Mouse (Mus musculus): Measurements from ENCODE around the gene Slc50a1. TPM values are rescaled to one million over a fixed set of nuclear protein-coding genes. Genes with fewer than 3 reads are reported as not detected.

The Slc50a1 gene
- polyA plus RNA-seq, 1 experiment: 48.7 TPM

DNA sequence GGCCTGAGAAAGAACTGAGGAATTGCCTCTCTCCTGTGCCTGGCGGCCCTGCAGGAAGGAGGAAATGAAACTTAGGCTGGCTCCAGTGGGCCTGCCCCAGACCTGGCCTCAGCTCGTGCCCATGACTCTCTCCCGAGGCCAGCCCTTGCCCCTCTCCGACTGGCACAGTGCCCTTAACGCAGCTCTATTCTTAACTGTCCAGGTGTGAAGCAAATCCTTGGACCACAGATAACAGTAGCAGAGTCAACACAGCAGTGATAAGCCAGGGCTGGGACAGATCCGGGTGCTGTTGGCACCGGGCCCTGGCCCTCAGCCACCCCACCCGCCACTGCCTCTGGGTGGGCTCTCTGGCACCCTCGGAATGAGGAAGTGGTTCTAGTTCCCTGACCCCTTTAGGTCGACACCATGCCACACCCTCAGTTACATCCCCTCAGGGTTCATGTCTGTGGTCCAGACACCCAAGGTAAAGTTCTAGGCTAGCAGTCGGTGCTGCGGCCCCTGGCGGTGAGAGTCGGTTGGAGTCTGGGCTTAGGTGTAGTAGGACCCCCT, 36.7 kb downstream of the Slc50a1 start:
- H3K79me2 ChIP-seq (ENCODE audit: control insufficient read depth, insufficient read depth): no peaks in the 10 kb centered on the region
- no peak overlapping the region for H3K4me3 ChIP-seq
- no peaks in the 10 kb centered on the region for H3K27me3 ChIP-seq (ENCODE audit: control insufficient read depth, insufficient read depth, insufficient read length)
- TF ChIP-seq MYOD1 (IDR thresholded peaks at IDR 0.05; ENCODE audit: control insufficient read depth in 1 of 3, insufficient read length in 2 of 3, low read depth in 2 of 3): no peak
- no peak for TF ChIP-seq MAX (IDR thresholded peaks at IDR 0.05; ENCODE audit: low read depth)
- no peak for TF ChIP-seq TCF12 (IDR thresholded peaks at IDR 0.05; ENCODE audit: insufficient read depth, poor library complexity, severe bottlenecking)
- TF ChIP-seq E2F4 (IDR thresholded peaks at IDR 0.05; ENCODE audit: insufficient read depth): no peak
- no peak for TF ChIP-seq SRF (IDR thresholded peaks at IDR 0.05; ENCODE audit: control insufficient read depth, insufficient read length, low read depth)
- no peak for TF ChIP-seq MYOG (IDR thresholded peaks at IDR 0.05; ENCODE audit: control insufficient read depth in 1 of 3, insufficient read depth in 1 of 3, insufficient read length in 2 of 3, low read depth in 2 of 3)
- no peak for TF ChIP-seq REST (IDR thresholded peaks at IDR 0.05; ENCODE audit: insufficient read depth, insufficient read length)
- no peak for TF ChIP-seq CEBPB (IDR thresholded peaks at IDR 0.05; ENCODE audit: insufficient read depth, poor library complexity, severe bottlenecking)
- no peak for TF ChIP-seq POLR2AphosphoS2 (IDR thresholded peaks at IDR 0.05; ENCODE audit: insufficient read length, low read depth)
- TF ChIP-seq USF1 (IDR thresholded peaks at IDR 0.05; ENCODE audit: low read depth): no peak
- no peaks in the 10 kb centered on the region for H3K36me3 ChIP-seq (ENCODE audit: control insufficient read depth, insufficient read depth)
- no peak overlapping the region for H3K4me2 ChIP-seq (ENCODE audit: low read depth)
- H3ac ChIP-seq (ENCODE audit: control insufficient read depth, insufficient read length): no peak overlapping the region

DNA sequence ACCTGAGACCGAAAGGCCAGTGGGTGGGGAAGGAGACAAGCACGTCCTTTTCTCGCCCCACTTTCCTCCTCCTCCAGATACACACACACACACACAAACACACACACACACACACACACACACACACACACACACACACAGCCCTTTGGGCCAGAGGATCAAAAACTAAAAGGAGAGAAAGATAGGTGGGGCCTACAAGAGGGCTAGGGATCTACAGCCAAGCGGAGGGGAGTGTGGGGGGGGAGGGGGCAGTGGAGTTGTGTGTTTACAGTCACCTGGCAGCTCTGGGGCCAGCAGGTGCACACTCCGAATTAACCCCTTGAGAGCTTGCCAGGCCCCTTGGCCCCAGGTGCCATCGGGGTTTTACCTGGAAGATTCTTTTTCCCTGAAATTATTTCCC, 37.8 kb downstream of the Slc50a1 start:
- H3ac ChIP-seq (ENCODE audit: control insufficient read depth, insufficient read length): no peak overlapping the region
- H3K36me3 ChIP-seq (ENCODE audit: control insufficient read depth, insufficient read depth): no peaks in the 10 kb centered on the region
- H3K4me3 ChIP-seq: no peak overlapping the region
- TF ChIP-seq E2F4 (IDR thresholded peaks at IDR 0.05; ENCODE audit: insufficient read depth) (no peak), MAX (IDR thresholded peaks at IDR 0.05; ENCODE audit: low read depth) (no peak), MYOG (IDR thresholded peaks at IDR 0.05; ENCODE audit: control insufficient read depth in 1 of 3, insufficient read depth in 1 of 3, insufficient read length in 2 of 3, low read depth in 2 of 3) (no peak), USF1 (IDR thresholded peaks at IDR 0.05; ENCODE audit: low read depth) (no peak), CEBPB (IDR thresholded peaks at IDR 0.05; ENCODE audit: insufficient read depth, poor library complexity, severe bottlenecking) (no peak), POLR2AphosphoS2 (IDR thresholded peaks at IDR 0.05; ENCODE audit: insufficient read length, low read depth) (no peak), MYOD1 (IDR thresholded peaks at IDR 0.05; ENCODE audit: control insufficient read depth in 1 of 3, insufficient read length in 2 of 3, low read depth in 2 of 3) (no peak), POLR2A (IDR thresholded peaks at IDR 0.05; ENCODE audit: insufficient read length, low read depth) (no peak), REST (IDR thresholded peaks at IDR 0.05; ENCODE audit: insufficient read depth, insufficient read length) (no peak), TCF3 (IDR thresholded peaks at IDR 0.05; ENCODE audit: insufficient read length, low read depth) (no peak), SRF (IDR thresholded peaks at IDR 0.05; ENCODE audit: control insufficient read depth, insufficient read length, low read depth) (no peak), TCF12 (IDR thresholded peaks at IDR 0.05; ENCODE audit: insufficient read depth, poor library complexity, severe bottlenecking) (no peak)
- no peaks in the 10 kb centered on the region for H3K27me3 ChIP-seq (ENCODE audit: control insufficient read depth, insufficient read depth, insufficient read length)
- H3K79me2 ChIP-seq (ENCODE audit: control insufficient read depth, insufficient read depth): no peaks in the 10 kb centered on the region
- H3K4me2 ChIP-seq (ENCODE audit: low read depth): no peak overlapping the region

DNA sequence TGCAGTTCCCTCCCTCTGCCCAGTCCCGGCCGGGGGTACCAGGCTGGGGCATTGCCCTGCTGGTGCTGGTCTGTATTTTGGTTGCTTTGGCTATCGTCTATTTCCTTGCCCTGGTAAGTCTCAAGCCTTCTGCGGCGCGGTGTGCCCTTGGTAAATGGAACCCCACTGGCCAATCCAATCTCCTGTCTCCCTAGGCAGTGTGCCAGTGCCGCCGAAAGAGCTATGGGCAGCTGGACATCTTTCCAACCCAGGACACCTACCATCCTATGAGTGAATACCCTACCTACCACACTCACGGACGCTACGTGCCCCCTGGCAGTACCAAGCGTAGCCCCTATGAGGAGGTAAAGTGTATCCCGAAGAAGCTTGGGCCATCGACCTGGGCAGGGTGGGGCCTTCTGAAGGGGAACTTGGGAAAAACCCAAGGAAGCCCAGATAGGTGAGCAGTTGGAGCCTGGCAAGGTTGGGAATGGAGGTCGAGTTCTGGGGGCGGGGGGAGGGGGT, 38.5 kb downstream of the Slc50a1 start:
- Histone ChIP-seq H3K27me3 (ENCODE audit: control insufficient read depth, insufficient read depth, insufficient read length) (no peaks in the 10 kb centered on the region), H3K79me2 (ENCODE audit: control insufficient read depth, insufficient read depth) (no peaks in the 10 kb centered on the region), H3K4me3 (no peak overlapping the region), H3ac (ENCODE audit: control insufficient read depth, insufficient read length) (no peak overlapping the region), H3K4me2 (ENCODE audit: low read depth) (no peak overlapping the region), H3K36me3 (ENCODE audit: control insufficient read depth, insufficient read depth) (no peaks in the 10 kb centered on the region)
- TF ChIP-seq SRF (IDR thresholded peaks at IDR 0.05; ENCODE audit: control insufficient read depth, insufficient read length, low read depth) (no peak), MYOD1 (IDR thresholded peaks at IDR 0.05; ENCODE audit: control insufficient read depth in 1 of 3, insufficient read length in 2 of 3, low read depth in 2 of 3) (no peak), REST (IDR thresholded peaks at IDR 0.05; ENCODE audit: insufficient read depth, insufficient read length) (no peak), MYOG (IDR thresholded peaks at IDR 0.05; ENCODE audit: control insufficient read depth in 1 of 3, insufficient read depth in 1 of 3, insufficient read length in 2 of 3, low read depth in 2 of 3) (no peak), TCF3 (IDR thresholded peaks at IDR 0.05; ENCODE audit: insufficient read length, low read depth) (no peak), E2F4 (IDR thresholded peaks at IDR 0.05; ENCODE audit: insufficient read depth) (no peak), USF1 (IDR thresholded peaks at IDR 0.05; ENCODE audit: low read depth) (no peak), CEBPB (IDR thresholded peaks at IDR 0.05; ENCODE audit: insufficient read depth, poor library complexity, severe bottlenecking) (no peak)

DNA sequence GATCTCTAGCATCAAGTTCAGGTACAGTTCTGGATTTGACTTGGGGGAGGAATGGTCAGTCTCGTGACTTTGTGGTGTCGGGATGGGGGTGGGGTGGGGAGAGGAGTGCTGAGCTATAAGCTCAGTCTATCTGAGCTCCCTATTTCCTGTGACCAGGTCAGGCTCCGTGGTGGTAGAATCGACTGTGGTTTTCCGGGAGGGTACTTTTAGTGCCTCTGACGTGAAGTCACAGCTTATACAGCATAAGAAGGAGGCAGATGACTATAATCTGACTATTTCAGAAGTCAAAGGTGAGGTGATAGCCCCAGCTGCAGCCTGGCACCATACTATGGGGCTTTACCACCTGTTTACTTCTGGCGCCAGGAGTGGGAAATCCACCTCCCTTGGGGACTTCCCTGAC, 39.0 kb downstream of the Slc50a1 start:
- TF ChIP-seq CEBPB (IDR thresholded peaks at IDR 0.05; ENCODE audit: insufficient read depth, poor library complexity, severe bottlenecking): no peak
- no peak for TF ChIP-seq POLR2AphosphoS2 (IDR thresholded peaks at IDR 0.05; ENCODE audit: insufficient read length, low read depth)
- TF ChIP-seq MYOG (IDR thresholded peaks at IDR 0.05; ENCODE audit: control insufficient read depth in 1 of 3, insufficient read depth in 1 of 3, insufficient read length in 2 of 3, low read depth in 2 of 3): no peak
- no peak for TF ChIP-seq TCF12 (IDR thresholded peaks at IDR 0.05; ENCODE audit: insufficient read depth, poor library complexity, severe bottlenecking)
- TF ChIP-seq MYOD1 (IDR thresholded peaks at IDR 0.05; ENCODE audit: control insufficient read depth in 1 of 3, insufficient read length in 2 of 3, low read depth in 2 of 3): no peak
- TF ChIP-seq USF1 (IDR thresholded peaks at IDR 0.05; ENCODE audit: low read depth): no peak
- TF ChIP-seq E2F4 (IDR thresholded peaks at IDR 0.05; ENCODE audit: insufficient read depth): no peak
- TF ChIP-seq REST (IDR thresholded peaks at IDR 0.05; ENCODE audit: insufficient read depth, insufficient read length): no peak
- TF ChIP-seq POLR2A (IDR thresholded peaks at IDR 0.05; ENCODE audit: insufficient read length, low read depth): no peak
- TF ChIP-seq TCF3 (IDR thresholded peaks at IDR 0.05; ENCODE audit: insufficient read length, low read depth): no peak
- no peak for TF ChIP-seq SRF (IDR thresholded peaks at IDR 0.05; ENCODE audit: control insufficient read depth, insufficient read length, low read depth)
- TF ChIP-seq MAX (IDR thresholded peaks at IDR 0.05; ENCODE audit: low read depth): no peak
- Histone ChIP-seq H3K36me3 (ENCODE audit: control insufficient read depth, insufficient read depth) (no peaks in the 10 kb centered on the region), H3K79me2 (ENCODE audit: control insufficient read depth, insufficient read depth) (no peaks in the 10 kb centered on the region), H3K27me3 (ENCODE audit: control insufficient read depth, insufficient read depth, insufficient read length) (no peaks in the 10 kb centered on the region), H3K4me3 (no peak overlapping the region), H3K4me2 (ENCODE audit: low read depth) (no peak overlapping the region), H3ac (ENCODE audit: control insufficient read depth, insufficient read length) (no peak overlapping the region)

All from myocyte (in vitro differentiated cells).